Mouse (Mus musculus) heart, postnatal 0 days (tissue): ENCODE measurements at regions not wholly inside any gene's neighbourhood (a gene's known extent, or its start where the extent isn't known, plus 50 kb on each side); places are given as distances from the start of the nearest gene placed in this dataset.

Experiments
- ATAC-seq: fragments of 200-750 bp; cut with Nextera tagmentation; 2 replicates; pipeline ENCODE4 v1.8.0; 2017; ENCODE audit warnings: low read depth, moderate number of reproducible peaks, moderate library complexity; ENCODE audit not compliant: insufficient read depth
- DNase-seq: peaks from one replicate; pipeline ENCODE4 v3.0.0-alpha.2; 2016; ENCODE audit warnings: low spot score
- H3K27ac ChIP-seq: fragments of 300-500 bp; sonication (generic); 2 replicates; pipeline ENCODE4 v1.5.1; 2014; ENCODE audit warnings: low read depth, mild to moderate bottlenecking
- H3K27me3 ChIP-seq: fragments of 300-500 bp; sonication (generic); 2 replicates; pipeline ENCODE4 v1.6.1; 2014; ENCODE audit warnings: low read length, mixed read lengths; ENCODE audit not compliant: control insufficient read depth, insufficient read depth
- H3K36me3 ChIP-seq: fragments of 300-500 bp; sonication (generic); replicated peaks from 2 replicates; pipeline ENCODE4 v1.6.1; 2014; ENCODE audit warnings: low read length, mixed read lengths; ENCODE audit not compliant: control insufficient read depth, insufficient read depth
- H3K4me1 ChIP-seq: fragments of 300-500 bp; sonication (generic); 2 replicates; pipeline ENCODE4 v1.6.1; 2014; ENCODE audit warnings: antibody characterized with exemption; ENCODE audit not compliant: control insufficient read depth, insufficient read depth
- H3K4me2 ChIP-seq: fragments of 300-500 bp; sonication (generic); 2 replicates; pipeline ENCODE4 v1.6.1; 2014; ENCODE audit warnings: low read depth, mild to moderate bottlenecking, low read length, moderate library complexity
- H3K4me3 ChIP-seq: fragments of 300-500 bp; sonication (generic); 2 replicates; pipeline ENCODE4 v1.5.1; 2014; ENCODE audit warnings: low read depth, low read length
- H3K9ac ChIP-seq: fragments of 300-500 bp; sonication (generic); replicated peaks from 2 replicates; pipeline ENCODE4 v1.6.1; 2014; ENCODE audit warnings: low read depth, low read length, mixed read lengths
- H3K9me3 ChIP-seq: fragments of 300-500 bp; sonication (generic); replicated peaks from 2 replicates; pipeline ENCODE4 v1.6.1; 2016; ENCODE audit warnings: low read length; ENCODE audit not compliant: control insufficient read depth
- CTCF ChIP-seq: IDR thresholded peaks from 2 replicates; pipeline ENCODE4 v1.5.1; 2016; ENCODE audit warnings: antibody characterized with exemption, control low read depth, low read depth
- EP300 ChIP-seq: IDR thresholded peaks from 2 replicates; pipeline ENCODE4 v1.6.1; 2016; ENCODE audit warnings: antibody characterized with exemption, low read depth
- WGBS: fragments of 180-500 bp; shearing (Covaris S2); extraction: QIAGEN DNeasy Blood & Tissue Kit; methylation state at CpG from one replicate; pipeline ENCODE4 v1.1.7; 2014; 5-methylcytosine and 5-hydroxymethylcytosine counted together

DNA sequence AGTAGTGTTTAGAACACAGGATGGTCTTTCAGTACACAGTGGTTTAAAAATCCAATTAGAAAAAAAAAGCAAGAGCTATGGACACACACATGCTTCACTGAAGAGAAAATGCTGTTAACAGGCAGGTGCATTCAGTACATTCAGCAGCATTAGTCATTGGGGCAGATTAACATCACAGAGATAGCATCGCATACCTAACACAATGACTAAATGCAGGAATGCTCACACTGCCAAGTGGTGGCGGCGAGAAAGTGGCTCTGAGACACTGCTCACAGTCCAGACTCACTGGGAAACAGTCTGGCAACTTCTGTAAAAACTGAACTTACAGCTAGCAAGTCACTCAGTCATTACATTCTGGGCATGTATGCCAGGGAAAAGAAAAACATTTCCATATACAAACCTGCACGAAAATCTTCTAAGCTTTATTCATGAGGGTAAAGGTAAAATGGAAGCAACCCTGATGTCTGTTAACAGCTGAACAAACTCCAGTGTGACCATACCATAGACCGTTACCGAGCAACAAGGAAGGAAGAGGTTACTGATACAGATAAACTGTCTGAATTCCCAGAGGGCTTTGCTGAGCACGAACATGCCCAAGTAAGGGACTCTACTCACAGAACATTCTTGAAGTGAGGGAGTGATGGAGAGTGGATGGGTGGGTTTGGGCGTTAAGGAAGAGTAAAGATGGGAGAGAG lies 97.4 kb upstream of the Ngf start:
- ATAC-seq (no peak), DNase-seq (no peak)
- Histone ChIP-seq H3K27me3 (no peaks in the 10 kb centered on the region), H3K9ac (no peak overlapping the region), H3K9me3 (no peaks in the 10 kb centered on the region), H3K4me2 (no peak overlapping the region), H3K36me3 (no peaks in the 10 kb centered on the region), H3K4me1 (no peaks in the 10 kb centered on the region), H3K27ac (no peak overlapping the region), H3K4me3 (no peak overlapping the region)
- TF ChIP-seq CTCF = no peak
- no peak for TF ChIP-seq EP300
- 45% methylated on average over 8 of the region's 8 CpGs for WGBS

- ATAC-seq (peak; percentile 91), DNase-seq (peak; percentile 77)
- Histone ChIP-seq H3K9me3 (no peaks in the 10 kb centered on the region), H3K27ac (no peak overlapping the region), H3K27me3 (no peaks in the 10 kb centered on the region), H3K4me1 (no peaks in the 10 kb centered on the region), H3K4me2 (no peak overlapping the region), H3K36me3 (no peaks in the 10 kb centered on the region), H3K9ac (no peak overlapping the region), H3K4me3 (no peak overlapping the region)
- TF ChIP-seq EP300 = no peak
- TF ChIP-seq CTCF = no peak
- WGBS = 35% methylated on average over 6 of the region's 6 CpGs
Observed at GRCm38 (mm10) chr3:102366188-102366587, 103.5 kb upstream of the Ngf start.

- TF ChIP-seq EP300 (no peak), CTCF (no peak)
- DNase-seq (peak; percentile 8), ATAC-seq (no peak)
- H3K4me3 ChIP-seq = no peak overlapping the region
- H3K4me1 ChIP-seq = no peaks in the 10 kb centered on the region
- no peak overlapping the region for H3K4me2 ChIP-seq
- 62% methylated on average over 5 of the region's 5 CpGs for WGBS
- H3K27ac ChIP-seq = no peak overlapping the region
- no peak overlapping the region for H3K9ac ChIP-seq
- no peaks in the 10 kb centered on the region for H3K36me3 ChIP-seq
- no peaks in the 10 kb centered on the region for H3K27me3 ChIP-seq
- no peaks in the 10 kb centered on the region for H3K9me3 ChIP-seq
Observed at GRCm38 (mm10) chr3:102364326-102364935, 105.3 kb upstream of the Ngf start.

GRCm38 (mm10) chr3:102360732-102361280 lies 108.9 kb upstream of the Ngf start:
- Histone ChIP-seq H3K4me2 (no peak overlapping the region), H3K27ac (no peak overlapping the region), H3K9ac (no peak overlapping the region), H3K4me3 (no peak overlapping the region), H3K4me1 (no peaks in the 10 kb centered on the region), H3K9me3 (no peaks in the 10 kb centered on the region), H3K27me3 (no peaks in the 10 kb centered on the region), H3K36me3 (no peaks in the 10 kb centered on the region)
- ATAC-seq (no peak), DNase-seq (no peak)
- 53% methylated on average over 9 of the region's 9 CpGs for WGBS
- no peak for TF ChIP-seq EP300
- TF ChIP-seq CTCF = no peak

DNA sequence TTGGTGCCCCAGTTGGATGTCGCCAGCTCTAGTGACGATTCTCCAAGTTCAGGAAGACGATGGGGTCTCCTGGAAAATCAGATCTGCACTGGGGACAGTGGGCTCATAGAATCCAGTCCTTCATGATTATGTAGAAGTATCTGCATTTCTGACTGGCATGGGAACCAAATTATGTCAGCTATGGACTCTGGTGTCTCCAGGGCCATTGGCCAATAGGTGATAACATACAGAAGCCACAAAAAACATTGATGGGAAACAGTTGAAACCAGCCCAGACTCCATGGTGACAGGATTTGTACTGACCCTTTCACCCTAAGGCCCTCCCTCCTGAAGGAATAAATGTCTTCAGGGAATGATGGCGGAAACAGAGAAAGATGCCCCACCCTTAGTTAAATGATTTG lies 110.9 kb upstream of the Ngf start:
- Histone ChIP-seq H3K9ac (no peak overlapping the region), H3K9me3 (no peaks in the 10 kb centered on the region), H3K4me1 (no peaks in the 10 kb centered on the region), H3K4me3 (no peak overlapping the region), H3K4me2 (no peak overlapping the region), H3K27ac (no peak overlapping the region), H3K27me3 (no peaks in the 10 kb centered on the region), H3K36me3 (no peaks in the 10 kb centered on the region)
- WGBS = 84% methylated on average over 4 of the region's 4 CpGs
- DNase-seq (no peak), ATAC-seq (no peak)
- TF ChIP-seq CTCF (no peak), EP300 (no peak)
